Mouse (Mus musculus): Measurements from ENCODE around the gene Hmgcl. TPM values are rescaled to one million over a fixed set of nuclear protein-coding genes. Genes with fewer than 3 reads are reported as not detected.

The Hmgcl gene
- polyA plus RNA-seq, 1 experiment from 2014 or later: 60.3 TPM

GRCm38 (mm10) chr4:136008782-136009447 lies 62.7 kb downstream of the Hmgcl start:
- H3K4me3 ChIP-seq (replicated peaks; ENCODE audit: low read length): no peak overlapping the region
- DNase-seq (ENCODE audit: low spot score) (no peak), ATAC-seq (ENCODE audit: low FRiP score) (no peak)
- H3K4me2 ChIP-seq (replicated peaks): no peak overlapping the region
- H3K9me3 ChIP-seq (ENCODE audit: control insufficient read depth, low read length): no peaks in the 10 kb centered on the region
- H3K27ac ChIP-seq: no peak overlapping the region
- no peaks in the 10 kb centered on the region for H3K4me1 ChIP-seq (replicated peaks; ENCODE audit: control insufficient read depth, insufficient read depth, low read length)
- H3K27me3 ChIP-seq (ENCODE audit: control insufficient read depth, insufficient read depth, low read length): no peaks in the 10 kb centered on the region
- WGBS: 92% methylated on average over 8 of the region's 8 CpGs
- H3K9ac ChIP-seq: no peak overlapping the region
- H3K36me3 ChIP-seq (replicated peaks; ENCODE audit: control insufficient read depth, insufficient read depth): peaks cover 93% of the 10 kb centered on the region

- no peaks in the 10 kb centered on the region for H3K9me3 ChIP-seq (ENCODE audit: control insufficient read depth, low read length)
These were observed 64.3 kb downstream of the Hmgcl start for GRCm38 (mm10) chr4:136010586-136010985.

More at GRCm38 (mm10) chr4:136010586-136010985, 64.3 kb downstream of the Hmgcl start:
- ATAC-seq (ENCODE audit: low FRiP score) (no peak), DNase-seq (ENCODE audit: low spot score) (no peak)
- Histone ChIP-seq H3K4me1 (replicated peaks; ENCODE audit: control insufficient read depth, insufficient read depth, low read length) (no peaks in the 10 kb centered on the region), H3K4me3 (replicated peaks; ENCODE audit: low read length) (no peak overlapping the region), H3K27ac (no peak overlapping the region), H3K4me2 (replicated peaks) (no peak overlapping the region), H3K36me3 (replicated peaks; ENCODE audit: control insufficient read depth, insufficient read depth) (peaks cover 79% of the 10 kb centered on the region), H3K27me3 (ENCODE audit: control insufficient read depth, insufficient read depth, low read length) (no peaks in the 10 kb centered on the region), H3K9ac (no peak overlapping the region)
- WGBS: 97% methylated on average over 4 of the region's 4 CpGs

Other genes with a start within 250 kb of the Hmgcl start
- not detected in 2 replicates for gene Il22ra1, start 218.3 kb upstream of the Hmgcl start, polyA plus RNA-seq (2014; fragmentation: Nextera tagmentation; extraction: Ambion mirVana)
- gene Myom3, start 186.7 kb upstream of the Hmgcl start, polyA plus RNA-seq (2014; fragmentation: Nextera tagmentation; extraction: Ambion mirVana): 0.09 TPM in 1 of 2 replicates, not detected in the other
- gene Srsf10, start 90.7 kb upstream of the Hmgcl start, polyA plus RNA-seq (2014; fragmentation: Nextera tagmentation; extraction: Ambion mirVana): 200 and 208 TPM in 2 replicates
- gene Pnrc2, start 72.6 kb upstream of the Hmgcl start, polyA plus RNA-seq (2014; fragmentation: Nextera tagmentation; extraction: Ambion mirVana): 95.0 and 105 TPM in 2 replicates
- gene Cnr2, start 51.1 kb upstream of the Hmgcl start, polyA plus RNA-seq (2014; fragmentation: Nextera tagmentation; extraction: Ambion mirVana): 0.13 and 0.17 TPM in 2 replicates
- 68.8 and 72.0 TPM in 2 replicates for gene Fuca1, start 25.7 kb upstream of the Hmgcl start, polyA plus RNA-seq (2014; fragmentation: Nextera tagmentation; extraction: Ambion mirVana)
- 41.9 and 42.9 TPM in 2 replicates for gene Gale, start 17.3 kb downstream of the Hmgcl start, polyA plus RNA-seq (2014; fragmentation: Nextera tagmentation; extraction: Ambion mirVana)
- gene Lypla2, start 26.2 kb downstream of the Hmgcl start, polyA plus RNA-seq (2014; fragmentation: Nextera tagmentation; extraction: Ambion mirVana): 183 and 191 TPM in 2 replicates
- 60.7 and 65.5 TPM in 2 replicates for gene Pithd1, start 40.8 kb downstream of the Hmgcl start, polyA plus RNA-seq (2014; fragmentation: Nextera tagmentation; extraction: Ambion mirVana)
- 31.1 and 33.3 TPM in 2 replicates for gene Eloa, start 75.3 kb downstream of the Hmgcl start, polyA plus RNA-seq (2014; fragmentation: Nextera tagmentation; extraction: Ambion mirVana)
- gene Rpl11, start 107.0 kb downstream of the Hmgcl start, polyA plus RNA-seq (2014; fragmentation: Nextera tagmentation; extraction: Ambion mirVana): 264 and 303 TPM in 2 replicates
- 194 and 206 TPM in 2 replicates for gene Id3, start 197.0 kb downstream of the Hmgcl start, polyA plus RNA-seq (2014; fragmentation: Nextera tagmentation; extraction: Ambion mirVana)
- gene E2f2, start 225.9 kb downstream of the Hmgcl start, polyA plus RNA-seq (2014; fragmentation: Nextera tagmentation; extraction: Ambion mirVana): 1.2 and 1.3 TPM in 2 replicates